ENCODE assay signal across 9 mouse cellular contexts in genomic region chr15:82138565-82138964, GRCm38 (mm10). TPM values are rescaled to one million over a fixed set of nuclear protein-coding genes. Genes with fewer than 3 reads are reported as not detected.
DNase-seq lines count a peak whose midpoint lies in the region; ATAC-seq lines count a peak whose summit lies in the region.
"Had no signal": no experiment of that assay in that cellular context is flagged by ENCODE, and none has a peak within 500 bp of the region (broad histone marks: within the 10 kb centered on the region; RNA-seq: fewer than 3 reads in every experiment).

No protein-coding gene starts in this region.

- peaks cover 6% of the 10 kb centered on the region for H3K36me3 ChIP-seq in neural tube, embryonic 15.5 days
- H3K36me3 ChIP-seq in forebrain, embryonic 11.5 days (ENCODE audit: control insufficient read depth, insufficient read depth, low read length) = no peaks in the 10 kb centered on the region; the same call in 1 of the 2 replicates
- H3K36me3 ChIP-seq in hindbrain, embryonic 14.5 days (replicated peaks; ENCODE audit: control insufficient read depth, insufficient read depth) = peaks cover 7% of the 10 kb centered on the region
- H3K36me3 ChIP-seq in midbrain, embryonic 11.5 days (ENCODE audit: control insufficient read depth, insufficient read depth, low read length) = no peaks in the 10 kb centered on the region; the same call in 1 of the 2 replicates

- H3K4me2 ChIP-seq in neural tube, embryonic 15.5 days = no peak overlapping the region
- H3K4me2 ChIP-seq in forebrain, embryonic 11.5 days (ENCODE audit: low read depth, low read length, severe bottlenecking) = no peak overlapping the region
- no peak overlapping the region for H3K4me2 ChIP-seq in hindbrain, embryonic 14.5 days (replicated peaks)
- H3K4me2 ChIP-seq in midbrain, embryonic 11.5 days = no peak overlapping the region
- H3K4me2 ChIP-seq: limb, embryonic 13.5 days had no signal

- intact Hi-C loops in left cerebral cortex, postnatal 36 days (cut with DNase I) = loop anchor here (5.0 kb wide), 2 partner anchors 51 to 71 kb away; partner anchors contain the start of gene Mei1

- H3K9ac ChIP-seq in neural tube, embryonic 15.5 days (replicated peaks) = no peak overlapping the region
- no peak overlapping the region for H3K9ac ChIP-seq in forebrain, embryonic 11.5 days (ENCODE audit: low read length)
- H3K9ac ChIP-seq in hindbrain, embryonic 14.5 days = no peak overlapping the region
- H3K9ac ChIP-seq in midbrain, embryonic 11.5 days (ENCODE audit: low read length) = no peak overlapping the region
- H3K9ac ChIP-seq: limb, embryonic 13.5 days had no signal

- no peaks in the 10 kb centered on the region for H3K4me1 ChIP-seq in neural tube, embryonic 15.5 days
- H3K4me1 ChIP-seq in forebrain, embryonic 11.5 days (replicated peaks; ENCODE audit: control insufficient read depth, insufficient read depth, low read length) = no peaks in the 10 kb centered on the region
- H3K4me1 ChIP-seq in hindbrain, embryonic 14.5 days (replicated peaks; ENCODE audit: control insufficient read depth, insufficient read depth, low read length) = no peaks in the 10 kb centered on the region
- H3K4me1 ChIP-seq in midbrain, embryonic 11.5 days (ENCODE audit: control insufficient read depth, insufficient read depth, low read length) = no peaks in the 10 kb centered on the region
- H3K4me1 ChIP-seq: limb, embryonic 13.5 days had no signal

- peak; percentile 54 for DNase-seq in neural tube, embryonic 10.5 days (ENCODE audit: extremely low spot score, low spot score)
- DNase-seq in brain, adult 2 months (ENCODE audit: low read depth, low spot score) = peak; percentile 84
- DNase-seq in forebrain, embryonic 11.5 days (ENCODE audit: low spot score) = peak; percentile 70
- peak; percentile 63 for DNase-seq in hindbrain, embryonic 14.5 days (ENCODE audit: low spot score)
- peak; percentile 29 to 55 for DNase-seq in left cerebral cortex, postnatal 36 days (ENCODE audit: low spot score in 2 of 2)
- peak; percentile 91 for DNase-seq in midbrain, embryonic 11.5 days (ENCODE audit: low spot score, missing footprints)
- DNase-seq in spleen, postnatal 36 days (ENCODE audit: low spot score in 2 of 2) = peak; percentile 66 to 69

- no peak overlapping the region for H3K27ac ChIP-seq in neural tube, embryonic 15.5 days (replicated peaks)
- no peak overlapping the region for H3K27ac ChIP-seq in forebrain, embryonic 11.5 days (ENCODE audit: low read depth, low read length)
- H3K27ac ChIP-seq in hindbrain, embryonic 14.5 days = no peak overlapping the region
- no peak overlapping the region for H3K27ac ChIP-seq in midbrain, embryonic 11.5 days (ENCODE audit: low read depth, low read length)
- H3K27ac ChIP-seq: limb, embryonic 13.5 days had no signal

- H3K27me3 ChIP-seq in neural tube, embryonic 15.5 days (replicated peaks) = no peaks in the 10 kb centered on the region
- no peaks in the 10 kb centered on the region for H3K27me3 ChIP-seq in forebrain, embryonic 11.5 days (ENCODE audit: control insufficient read depth, insufficient read depth, low read length)
- no peaks in the 10 kb centered on the region for H3K27me3 ChIP-seq in hindbrain, embryonic 14.5 days (ENCODE audit: control insufficient read depth, insufficient read depth, low read length)
- H3K27me3 ChIP-seq in midbrain, embryonic 11.5 days (ENCODE audit: control insufficient read depth, insufficient read depth, low read length) = no peaks in the 10 kb centered on the region
- H3K27me3 ChIP-seq: limb, embryonic 13.5 days had no signal

- 51% methylated on average over 4 of the region's 4 CpGs for WGBS in neural tube, embryonic 15.5 days
- WGBS in forebrain, embryonic 11.5 days = 66% methylated on average over 4 of the region's 4 CpGs
- WGBS in hindbrain, embryonic 14.5 days = 46% methylated on average over 4 of the region's 4 CpGs
- WGBS in midbrain, embryonic 11.5 days = 70% methylated on average over 4 of the region's 4 CpGs

- H3K4me3 ChIP-seq in neural tube, embryonic 15.5 days (replicated peaks) = no peak overlapping the region
- no peak overlapping the region for H3K4me3 ChIP-seq in forebrain, embryonic 11.5 days (ENCODE audit: low read depth, low read length)
- H3K4me3 ChIP-seq in hindbrain, embryonic 14.5 days (replicated peaks; ENCODE audit: low read length) = no peak overlapping the region
- H3K4me3 ChIP-seq in midbrain, embryonic 11.5 days (ENCODE audit: low read depth, low read length) = no peak overlapping the region
- H3K4me3 ChIP-seq: limb, embryonic 13.5 days had no signal

- H3K9me3 ChIP-seq in neural tube, embryonic 15.5 days (replicated peaks) = no peaks in the 10 kb centered on the region
- no peaks in the 10 kb centered on the region for H3K9me3 ChIP-seq in forebrain, embryonic 11.5 days (ENCODE audit: control insufficient read depth, low read length)
- no peaks in the 10 kb centered on the region for H3K9me3 ChIP-seq in hindbrain, embryonic 14.5 days (ENCODE audit: control insufficient read depth, low read length)
- H3K9me3 ChIP-seq in midbrain, embryonic 11.5 days (ENCODE audit: control insufficient read depth, low read length) = no peaks in the 10 kb centered on the region
- H3K9me3 ChIP-seq: limb, embryonic 13.5 days had no signal

- ATAC-seq in neural tube, embryonic 15.5 days (ENCODE audit: low FRiP score) = no peak; the same call in 1 of the 2 replicates
- ATAC-seq in forebrain, embryonic 11.5 days (replicated peaks; ENCODE audit: low FRiP score) = peak; percentile 60; the same call in 1 of the 2 replicates
- ATAC-seq in hindbrain, embryonic 14.5 days (ENCODE audit: low FRiP score) = no peak
- no peak for ATAC-seq in midbrain, embryonic 11.5 days (ENCODE audit: low FRiP score)

RNA-seq across cellular contexts. Expression of gene Srebf2, which starts 8.4 kb away (rescaled TPM):
- polyA plus RNA-seq in neural tube, embryonic 15.5 days (2015; fragmentation: Nextera tagmentation; extraction: Ambion mirVana) = 187 and 190 TPM in 2 replicates
- polyA plus RNA-seq in forebrain, embryonic 11.5 days (2014; fragmentation: Nextera tagmentation; extraction: Ambion mirVana) = 209 and 216 TPM in 2 replicates
- 153 and 154 TPM in 2 replicates for polyA plus RNA-seq in hindbrain, embryonic 14.5 days (2014; fragmentation: Nextera tagmentation; extraction: Ambion mirVana)
- 100 to 1,000 TPM; 183 to 198 TPM for total RNA-seq in left cerebral cortex, postnatal 36 days (2021)
- 148 and 170 TPM in 2 replicates for polyA plus RNA-seq in midbrain, embryonic 11.5 days (2014; fragmentation: Nextera tagmentation; extraction: Ambion mirVana)

RNA-seq across cellular contexts. Expression of gene Ccdc134, which starts 10.8 kb away (rescaled TPM):
- 11.1 and 13.6 TPM in 2 replicates for polyA plus RNA-seq in neural tube, embryonic 15.5 days (2015; fragmentation: Nextera tagmentation; extraction: Ambion mirVana)
- polyA plus RNA-seq in forebrain, embryonic 11.5 days (2014; fragmentation: Nextera tagmentation; extraction: Ambion mirVana) = 23.6 and 25.5 TPM in 2 replicates
- 12.9 and 13.8 TPM in 2 replicates for polyA plus RNA-seq in hindbrain, embryonic 14.5 days (2014; fragmentation: Nextera tagmentation; extraction: Ambion mirVana)
- total RNA-seq in left cerebral cortex, postnatal 36 days (2021) = 10 to 100 TPM in 1 of 2 experiments, 1 to 10 TPM in 1; 9.5 to 14.2 TPM
- polyA plus RNA-seq in midbrain, embryonic 11.5 days (2014; fragmentation: Nextera tagmentation; extraction: Ambion mirVana) = 17.2 and 18.5 TPM in 2 replicates
